Mouse (Mus musculus): ENCODE data around the gene Apeh.
A peak's percentile ranks its signal among the peaks of the same experiment; 100 is the strongest.

Apeh gene

DNA sequence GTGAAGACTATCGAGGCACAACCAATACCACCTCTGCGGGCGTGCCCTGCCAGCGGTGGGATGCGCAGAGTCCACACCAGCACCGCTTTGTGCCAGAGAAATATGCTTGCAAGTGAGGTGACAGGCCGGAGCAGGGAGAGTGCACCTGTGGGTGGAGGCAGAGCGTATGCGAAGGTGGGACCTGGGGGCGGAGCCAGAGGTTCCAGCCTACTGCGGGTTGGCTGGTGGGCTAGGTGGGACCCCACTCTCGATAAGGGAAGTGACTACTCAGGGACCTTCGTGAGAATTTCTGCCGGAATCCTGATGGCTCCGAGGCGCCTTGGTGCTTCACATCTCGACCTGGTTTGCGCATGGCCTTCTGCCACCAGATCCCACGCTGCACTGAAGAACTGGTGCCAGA, 11.9 kb downstream of the Apeh start:
- no peak for DNase-seq (ENCODE audit: low spot score in 2 of 2)

DNA sequence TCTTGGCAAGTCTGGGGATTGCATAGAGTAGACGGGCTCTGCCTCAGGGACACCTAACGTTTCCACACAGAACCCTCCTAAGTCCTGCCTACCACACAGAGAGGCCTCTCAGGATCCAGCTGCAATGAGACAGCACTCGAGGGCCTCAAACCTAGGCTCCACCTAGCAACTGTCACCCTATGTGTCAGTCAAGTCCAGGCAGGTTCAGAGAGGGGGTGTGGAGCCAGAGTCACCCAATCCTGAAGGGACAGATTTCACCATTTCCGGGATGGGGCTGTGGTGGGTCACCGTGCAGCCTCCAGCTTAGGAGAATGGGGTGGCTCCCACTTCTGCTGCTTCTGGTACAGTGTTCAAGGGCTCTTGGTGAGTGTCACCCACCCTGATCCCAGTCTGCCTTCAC, 14.2 kb downstream of the Apeh start, which contains the start of gene Mst1:
TSS of gene Mst1 (plus strand) at position 269 of the 400 bp plus-strand sequence.
- no peak for DNase-seq (ENCODE audit: low spot score in 2 of 2)

DNA sequence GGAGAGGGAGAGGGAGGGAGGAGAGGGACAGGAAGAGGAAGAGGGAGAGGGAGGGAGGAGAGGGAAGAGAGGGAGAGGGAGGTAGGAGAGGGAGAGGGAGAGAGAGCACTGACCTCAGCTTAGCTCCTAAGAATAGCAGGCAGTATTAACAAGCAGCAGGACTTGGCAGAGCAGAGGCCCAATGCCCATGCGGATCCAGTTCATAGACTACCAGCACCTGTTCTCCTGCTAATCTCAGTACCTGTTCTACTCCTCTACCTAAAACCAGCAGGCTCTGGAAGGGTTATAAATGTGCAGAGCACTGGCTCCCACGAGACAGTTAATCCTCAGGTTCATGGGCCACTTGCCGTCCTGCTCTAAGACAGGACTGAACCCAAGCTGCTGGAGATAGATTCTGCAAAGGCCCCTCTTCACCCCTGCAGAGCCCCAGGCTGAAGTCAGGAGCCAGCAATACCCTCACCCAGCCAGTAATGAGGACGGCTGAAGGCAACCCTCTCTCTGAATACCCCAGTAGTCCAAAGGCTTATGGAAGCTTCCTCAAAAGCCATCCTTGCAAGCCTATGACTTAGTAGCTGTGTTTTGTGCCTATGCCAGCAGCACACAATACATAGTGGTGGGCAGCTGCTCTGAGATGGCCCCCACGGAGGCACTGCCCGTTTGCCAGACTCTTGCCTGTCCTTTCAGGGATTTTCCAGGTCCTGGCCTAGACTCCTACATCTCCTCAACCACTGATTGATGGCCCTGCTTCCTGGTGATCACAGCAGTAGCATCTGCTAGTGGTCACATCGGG, 21.1 kb downstream of the Apeh start:
- no peak for DNase-seq (ENCODE audit: low spot score in 2 of 2)

DNA sequence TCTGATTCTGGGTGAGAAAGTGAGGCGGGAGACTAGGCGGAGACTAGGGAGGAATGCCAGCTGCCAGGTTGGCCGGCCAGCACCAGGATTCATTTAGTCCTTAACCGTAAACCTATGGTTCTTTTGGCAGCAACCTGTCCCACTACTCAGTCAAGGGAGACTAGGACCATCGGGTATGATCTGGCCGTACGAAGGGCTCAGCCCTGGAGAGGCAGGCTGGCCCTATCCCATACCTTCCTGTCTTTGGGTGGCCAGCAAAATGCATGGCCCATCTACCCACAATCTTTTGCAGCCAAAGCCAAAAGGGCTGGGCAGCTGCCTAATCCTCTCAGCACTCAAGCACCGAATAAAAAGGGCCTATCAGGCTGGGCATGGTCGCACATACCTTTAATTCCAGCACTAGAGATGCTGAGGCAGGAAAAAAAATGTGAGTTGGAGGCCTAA, 21.9 kb downstream of the Apeh start:
- no peak for DNase-seq (ENCODE audit: low spot score in 2 of 2)

DNA sequence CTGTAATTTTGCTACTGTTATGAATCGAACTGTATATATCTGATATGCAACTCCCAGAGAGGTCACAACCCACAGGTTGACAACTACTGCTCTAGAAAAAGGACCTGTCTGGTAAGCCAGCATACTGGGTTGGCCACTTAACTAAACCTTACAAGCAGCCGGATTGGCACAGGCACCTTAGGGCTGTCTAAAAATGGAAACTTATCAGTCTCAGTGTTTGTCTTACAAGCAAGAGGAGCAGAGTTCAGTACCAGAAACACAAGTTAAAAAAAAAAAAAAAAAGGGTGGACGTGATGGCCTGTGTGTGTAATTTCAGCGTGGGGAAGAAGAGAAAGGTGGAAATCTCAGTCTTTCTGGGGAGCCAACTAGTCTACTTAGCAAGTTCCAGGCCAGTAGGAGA, 22.6 kb downstream of the Apeh start:
- no peak for DNase-seq (ENCODE audit: low spot score in 2 of 2)

DNA sequence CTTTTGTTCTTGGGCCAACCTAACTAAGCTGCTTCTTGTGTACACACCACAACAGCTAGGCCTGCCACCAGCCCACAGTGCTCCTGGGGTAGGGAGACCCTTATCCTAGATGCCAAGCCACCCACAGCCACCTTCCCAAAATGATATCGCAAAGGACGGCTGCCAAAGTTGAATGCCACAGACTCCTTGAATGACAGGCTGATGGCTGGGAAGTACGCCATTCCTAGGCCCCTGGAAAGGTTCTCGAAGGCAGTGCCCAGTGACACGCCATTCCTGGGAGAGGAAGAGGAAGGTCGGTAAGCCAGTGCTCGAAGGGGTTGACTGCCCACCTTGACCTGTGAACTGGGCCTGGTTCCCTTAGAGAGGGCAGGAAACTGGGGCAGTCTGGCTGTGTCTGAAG, 24.9 kb downstream of the Apeh start:
- no peak for DNase-seq (ENCODE audit: low spot score in 2 of 2)

DNA sequence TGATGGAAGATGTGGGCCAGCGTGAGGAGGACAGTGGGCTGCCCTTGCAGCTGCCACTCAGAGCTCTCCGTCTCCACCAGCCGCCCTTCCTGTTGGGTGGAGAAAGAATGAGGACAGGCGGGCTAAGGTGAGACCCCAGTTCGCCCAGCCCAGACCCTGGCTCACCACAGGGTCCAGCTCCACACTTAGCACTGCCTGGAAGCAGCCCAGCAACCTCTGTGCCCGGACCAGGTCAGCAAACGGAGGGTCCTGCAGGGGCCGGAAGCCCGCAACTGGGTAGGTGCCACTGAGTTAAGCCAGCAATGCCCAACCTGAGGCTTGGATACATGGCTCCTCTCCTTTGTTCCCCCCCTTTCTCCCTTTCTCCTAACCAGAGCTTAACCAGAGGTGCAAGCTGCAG, 25.4 kb downstream of the Apeh start:
- no peak for DNase-seq (ENCODE audit: low spot score in 2 of 2)

DNA sequence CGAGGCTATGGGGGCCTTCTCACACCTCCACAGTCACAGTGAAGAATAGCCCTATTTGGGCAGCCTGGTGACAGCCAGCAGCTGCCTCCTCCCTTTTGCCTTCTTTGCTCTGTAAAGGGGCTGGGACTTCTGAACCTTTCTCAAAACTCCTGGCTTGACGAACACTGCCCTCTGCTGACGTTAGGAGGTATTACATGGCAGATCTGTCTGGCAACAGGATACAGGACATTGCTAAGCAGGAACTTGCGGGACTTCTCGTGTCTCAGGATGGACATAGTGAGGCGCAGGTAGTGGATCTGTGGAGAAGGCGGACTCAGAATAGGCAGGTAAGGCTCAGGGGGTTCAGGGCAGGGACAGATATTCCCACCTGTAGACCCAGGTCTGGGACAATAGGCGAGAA, 26.5 kb downstream of the Apeh start:
- peak; percentile 60 to 85 for DNase-seq (ENCODE audit: low spot score in 2 of 2)

DNA sequence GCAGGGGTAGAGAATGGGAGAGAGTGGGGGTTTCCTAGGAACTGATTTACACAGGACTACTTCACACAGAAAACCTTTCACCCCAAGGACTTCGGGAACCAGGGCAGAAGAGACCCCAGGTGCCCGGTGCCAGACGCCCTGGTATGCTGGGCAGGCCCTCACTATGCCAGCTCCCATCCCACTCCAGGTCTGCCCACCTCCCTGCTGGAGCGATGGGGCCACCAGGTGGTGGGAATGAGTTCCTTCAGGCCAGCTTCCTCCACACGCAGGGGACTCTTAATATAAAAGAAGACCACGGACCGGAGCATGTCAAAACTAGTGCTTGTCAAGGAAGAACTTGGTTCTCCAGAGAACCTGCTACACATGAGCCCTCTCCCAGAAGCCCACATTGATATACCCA, 27.2 kb downstream of the Apeh start:
- DNase-seq (ENCODE audit: low spot score in 2 of 2): no peak

DNA sequence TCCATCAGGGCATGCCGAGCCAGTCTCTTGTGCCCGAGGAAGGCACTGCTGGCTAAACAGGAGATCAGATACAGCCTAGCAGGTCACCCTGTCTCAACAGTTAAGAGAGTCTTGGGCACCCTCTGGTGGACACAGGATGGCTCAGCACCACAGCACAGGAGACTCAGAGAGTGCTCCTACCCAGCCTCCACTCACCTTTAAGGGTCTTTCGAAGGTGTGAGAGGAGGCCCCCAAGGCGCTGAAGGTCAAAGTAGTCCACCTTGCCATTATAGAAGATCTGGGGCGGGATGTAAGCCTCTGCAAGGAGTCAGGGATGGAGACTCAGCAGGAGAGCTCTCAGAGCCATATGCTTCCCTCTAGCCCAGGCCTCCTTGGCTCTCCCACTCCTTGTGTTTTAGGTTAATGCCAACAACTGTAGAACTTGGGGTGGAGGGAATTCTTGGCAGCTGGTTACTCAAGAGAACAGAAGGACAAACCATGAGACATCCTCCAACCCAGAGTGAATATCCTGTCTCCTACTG, 28.9 kb downstream of the Apeh start:
- DNase-seq (ENCODE audit: low spot score in 2 of 2): no peak

DNA sequence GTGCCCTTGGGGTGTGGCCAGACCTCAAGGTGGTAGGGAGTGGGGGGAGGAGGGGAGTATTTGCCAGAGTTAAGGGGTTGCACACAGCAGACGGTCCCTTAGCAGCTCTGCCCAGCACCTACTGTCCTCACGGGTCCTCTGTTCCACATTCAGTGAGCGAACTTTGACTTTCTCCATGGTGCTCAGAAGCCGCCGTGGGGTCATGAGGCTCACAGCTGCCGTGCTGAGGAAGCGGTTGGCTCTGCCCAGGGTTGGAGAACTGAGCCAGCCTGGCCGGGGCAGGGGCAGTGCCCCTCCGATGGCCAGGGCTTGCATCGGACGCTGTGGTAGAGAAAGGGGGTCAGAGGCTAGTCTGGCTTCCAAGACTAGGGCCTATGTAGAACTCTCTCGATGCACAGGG, 31.0 kb downstream of the Apeh start:
- DNase-seq (ENCODE audit: low spot score in 2 of 2): no peak

DNA sequence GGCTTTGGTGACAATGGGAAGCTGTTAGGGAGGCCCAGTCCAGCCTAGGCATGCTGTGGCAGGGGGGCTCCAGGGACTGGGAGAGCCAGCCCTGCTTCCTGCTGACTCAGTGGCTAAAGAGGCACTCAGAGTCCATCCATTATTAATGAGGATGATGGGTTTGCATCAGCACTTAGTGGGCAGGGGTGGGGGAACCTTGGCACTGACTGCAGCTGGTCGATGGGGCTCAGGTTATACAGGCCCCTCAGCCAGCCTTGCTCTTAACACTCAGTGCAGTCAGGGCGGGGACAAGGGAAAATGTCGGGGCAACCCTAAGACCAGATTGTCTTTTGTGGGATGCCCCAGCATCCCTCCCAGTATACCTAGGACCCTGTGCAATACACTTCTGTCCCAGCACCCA, 32.3 kb downstream of the Apeh start:
- no peak for DNase-seq (ENCODE audit: low spot score in 2 of 2)

DNA sequence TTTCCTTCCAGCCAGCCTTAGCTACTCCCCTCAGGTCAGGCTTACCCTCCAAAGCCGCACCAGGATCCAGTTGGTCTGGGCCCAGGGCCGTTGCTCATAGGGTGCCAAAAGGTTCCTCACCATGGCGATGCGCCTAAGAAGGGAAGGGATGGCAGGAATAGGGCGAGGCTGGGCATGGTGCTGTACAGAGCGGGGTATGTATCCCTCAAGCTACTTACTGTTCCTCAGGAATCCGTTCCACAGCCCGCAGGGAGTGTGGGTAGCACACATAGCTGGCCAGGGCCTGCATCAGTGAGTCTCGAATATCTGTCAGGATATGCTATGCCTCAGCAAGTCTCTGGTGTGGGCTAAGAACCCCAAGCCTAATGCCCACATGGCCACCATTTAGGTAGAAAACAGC, 36.1 kb downstream of the Apeh start:
- no peak for DNase-seq (ENCODE audit: low spot score in 2 of 2)

DNA sequence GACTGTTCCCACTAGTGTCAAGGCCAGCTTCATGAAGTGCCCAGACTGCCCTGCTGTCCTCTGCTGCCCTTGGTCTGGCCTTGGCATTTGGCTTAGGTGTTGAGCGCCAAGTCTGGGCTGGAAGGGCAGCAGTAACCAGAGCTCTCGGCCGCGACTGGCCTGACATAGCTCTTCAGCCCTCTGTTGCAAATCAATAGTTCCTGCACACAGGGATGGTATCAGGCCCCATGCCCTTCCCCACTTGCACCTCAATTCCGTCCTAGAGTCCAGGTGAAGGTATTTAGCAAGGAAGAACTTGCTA, 37.2 kb downstream of the Apeh start:
- no peak for DNase-seq (ENCODE audit: low spot score in 2 of 2)

DNA sequence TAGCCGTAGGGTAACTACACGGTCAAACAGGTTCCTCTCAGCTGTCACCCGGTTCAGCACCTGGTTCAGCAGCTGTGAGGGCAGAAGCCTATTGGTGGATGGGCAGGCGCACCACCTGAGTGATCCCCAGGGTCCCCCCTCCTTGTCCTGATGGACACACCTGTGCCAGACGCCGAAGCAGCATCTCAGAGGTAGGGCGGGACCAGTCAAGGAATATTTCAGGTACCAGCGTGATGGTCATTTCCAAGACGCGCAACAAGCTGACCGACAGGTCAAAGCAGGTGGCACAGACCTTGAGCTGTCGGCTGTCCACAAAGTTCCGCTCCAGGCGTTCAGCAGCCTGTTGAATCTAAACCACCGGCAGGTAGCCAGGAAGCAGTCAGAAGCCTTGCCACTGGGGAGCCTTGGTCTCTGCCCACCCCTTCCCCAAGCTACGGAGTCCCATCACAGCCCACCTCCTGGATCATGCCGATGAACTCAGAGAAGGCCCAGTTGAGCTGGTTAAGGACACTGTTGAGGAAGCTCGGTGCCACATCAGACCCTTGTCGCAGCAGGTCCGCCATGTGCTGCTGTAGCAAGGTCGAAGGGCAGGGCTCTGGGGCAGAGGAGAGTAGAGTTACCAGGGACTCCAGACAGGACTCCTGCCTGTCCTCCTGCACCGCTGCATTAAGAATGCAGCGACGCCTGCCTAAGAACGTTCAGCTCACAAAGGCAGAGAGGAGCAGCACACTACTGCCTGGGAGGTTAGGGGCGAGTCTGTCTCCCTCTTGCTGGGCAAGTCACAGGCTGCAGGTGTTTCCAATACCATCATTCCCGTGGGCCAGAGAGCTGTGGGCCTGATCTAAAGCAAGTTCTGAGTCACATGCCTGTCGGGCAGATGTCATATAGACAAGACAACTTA, 37.8 kb downstream of the Apeh start:
- DNase-seq (ENCODE audit: low spot score in 2 of 2): no peak

DNA sequence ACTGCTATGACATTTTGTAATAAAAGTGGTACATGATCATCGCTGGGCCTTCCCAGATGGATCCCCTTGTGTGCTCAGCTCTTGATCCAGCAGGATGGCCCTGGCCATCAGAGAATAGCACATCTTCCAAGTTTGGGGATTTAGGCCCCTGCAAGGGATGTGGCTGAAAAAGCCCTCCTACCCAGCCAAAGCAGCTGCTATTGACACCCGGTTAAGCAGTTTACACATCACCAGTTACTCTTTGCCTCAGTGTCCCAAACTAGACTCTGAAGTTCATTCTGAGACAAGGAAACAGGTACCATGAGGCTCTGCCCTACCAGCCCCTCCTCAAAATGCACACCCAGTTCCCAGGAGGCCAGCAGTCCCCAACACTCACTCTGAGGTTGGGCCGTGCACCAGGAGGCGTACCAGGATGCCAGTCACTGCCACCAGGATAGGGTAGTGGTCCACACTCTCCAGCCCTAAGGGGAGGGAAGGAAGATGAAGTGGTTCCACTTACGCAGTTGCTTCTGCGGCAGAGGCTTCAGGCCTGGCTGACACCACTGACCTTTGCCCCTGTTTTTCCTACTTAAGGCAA, 38.7 kb downstream of the Apeh start:
- DNase-seq (ENCODE audit: low spot score in 2 of 2): no peak

DNA sequence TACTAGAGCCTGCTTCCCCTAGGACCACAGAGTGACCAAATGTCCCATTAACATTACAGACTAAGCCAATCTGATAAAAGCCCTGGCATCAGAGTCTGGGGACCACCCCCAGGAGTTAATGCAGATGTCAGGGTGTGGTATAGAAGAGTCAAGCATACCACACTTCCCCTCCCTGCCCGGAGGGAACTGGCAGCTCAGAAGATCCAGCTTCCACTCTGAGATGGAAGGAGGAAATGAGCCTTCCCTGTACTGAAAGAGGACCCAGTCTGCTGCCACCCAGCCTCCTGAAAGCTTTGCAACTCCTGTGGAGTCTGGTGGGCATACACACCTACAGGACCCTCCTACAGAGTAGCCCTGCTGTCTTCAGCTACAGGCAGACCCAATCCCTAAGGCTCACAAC, 39.3 kb downstream of the Apeh start:
- DNase-seq (ENCODE audit: low spot score in 2 of 2): no peak

DNA sequence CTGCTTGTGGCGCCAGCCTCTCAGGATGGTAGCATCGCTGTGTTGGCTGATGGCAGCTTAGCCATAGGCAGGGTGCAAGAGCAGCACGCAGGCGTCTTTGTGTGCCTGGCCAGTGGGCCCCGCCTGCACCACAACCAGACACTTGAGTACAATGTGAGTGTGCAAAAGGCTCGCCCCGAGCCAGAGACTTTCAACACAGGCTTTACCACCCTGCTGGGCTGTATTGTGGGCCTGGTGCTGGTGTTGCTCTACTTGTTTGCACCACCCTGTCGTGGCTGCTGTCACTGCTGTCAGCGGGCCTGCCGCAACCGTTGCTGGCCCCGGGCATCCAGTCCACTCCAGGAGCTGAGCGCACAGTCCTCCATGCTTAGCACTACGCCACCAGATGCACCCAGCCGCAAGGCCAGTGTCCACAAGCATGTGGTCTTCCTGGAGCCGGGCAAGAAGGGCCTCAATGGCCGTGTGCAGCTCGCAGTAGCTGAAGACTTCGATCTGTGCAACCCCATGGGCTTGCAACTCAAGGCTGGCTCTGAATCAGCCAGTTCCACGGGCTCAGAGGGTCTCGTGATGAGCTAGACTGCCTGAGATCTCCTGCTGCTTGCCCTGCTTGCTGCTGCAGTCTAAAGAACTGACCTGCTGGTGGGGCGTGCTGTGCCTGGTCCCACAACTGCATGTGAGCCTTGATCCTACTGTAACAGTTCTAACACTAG, 39.9 kb downstream of the Apeh start:
- DNase-seq (ENCODE audit: low spot score in 2 of 2): no peak

DNA sequence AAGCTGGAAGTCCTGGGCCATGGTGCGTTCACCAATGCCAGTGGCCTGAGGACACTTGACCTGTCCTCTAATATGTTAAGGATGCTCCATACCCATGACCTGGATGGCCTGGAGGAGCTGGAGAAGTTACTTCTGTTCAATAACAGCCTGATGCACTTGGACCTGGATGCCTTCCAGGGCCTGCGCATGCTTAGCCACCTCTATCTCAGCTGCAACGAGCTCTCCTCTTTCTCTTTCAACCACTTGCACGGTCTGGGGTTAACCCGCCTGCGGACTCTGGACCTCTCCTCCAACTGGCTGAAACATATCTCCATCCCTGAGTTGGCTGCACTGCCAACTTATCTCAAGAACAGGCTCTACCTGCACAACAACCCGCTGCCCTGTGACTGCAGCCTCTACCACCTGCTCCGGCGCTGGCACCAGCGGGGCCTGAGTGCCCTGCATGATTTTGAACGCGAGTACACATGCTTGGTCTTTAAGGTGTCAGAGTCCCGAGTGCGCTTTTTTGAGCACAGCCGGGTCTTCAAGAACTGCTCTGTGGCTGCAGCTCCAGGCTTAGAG, 40.7 kb downstream of the Apeh start:
- DNase-seq (ENCODE audit: low spot score in 2 of 2): no peak

DNA sequence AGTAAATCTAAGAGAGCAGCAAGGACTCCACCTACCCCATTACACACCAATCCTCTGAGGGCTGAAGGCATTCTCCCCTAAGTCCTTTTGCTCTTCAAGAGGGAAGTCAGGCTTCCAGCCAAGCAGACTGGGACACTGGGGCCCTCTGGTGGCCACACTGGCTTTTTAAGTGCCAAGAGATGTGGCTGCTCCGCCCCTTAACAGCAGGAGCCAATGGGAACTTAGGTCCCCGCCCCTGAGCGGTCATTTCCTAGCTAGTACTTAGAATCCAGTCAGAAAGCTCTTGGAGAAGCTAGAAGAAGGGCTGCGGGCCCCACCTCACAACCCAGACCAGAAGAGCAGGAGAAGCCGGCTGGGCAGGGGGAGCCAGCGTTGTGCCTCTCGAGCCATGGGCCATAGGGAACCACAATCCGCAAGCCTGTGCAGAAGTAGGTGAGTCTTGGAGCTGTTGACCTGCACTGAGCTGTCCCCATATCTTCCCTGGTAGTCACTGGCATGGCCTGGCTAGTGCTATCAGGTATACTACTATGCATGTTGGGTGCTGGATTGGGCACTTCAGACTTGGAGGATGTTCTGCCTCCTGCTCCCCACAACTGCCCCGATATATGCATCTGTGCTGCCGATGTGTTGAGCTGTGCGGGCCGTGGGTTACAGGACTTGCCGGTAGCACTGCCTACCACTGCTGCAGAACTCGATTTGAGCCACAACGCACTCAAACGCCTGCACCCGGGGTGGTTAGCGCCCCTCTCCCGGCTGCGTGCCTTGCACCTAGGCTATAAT, 41.3 kb downstream of the Apeh start, which contains the start of gene Amigo3:
TSS of gene Amigo3 (plus strand) at position 275 of the 780 bp plus-strand sequence.
- DNase-seq (ENCODE audit: low spot score in 2 of 2): peak; percentile 94 to 96

DNA sequence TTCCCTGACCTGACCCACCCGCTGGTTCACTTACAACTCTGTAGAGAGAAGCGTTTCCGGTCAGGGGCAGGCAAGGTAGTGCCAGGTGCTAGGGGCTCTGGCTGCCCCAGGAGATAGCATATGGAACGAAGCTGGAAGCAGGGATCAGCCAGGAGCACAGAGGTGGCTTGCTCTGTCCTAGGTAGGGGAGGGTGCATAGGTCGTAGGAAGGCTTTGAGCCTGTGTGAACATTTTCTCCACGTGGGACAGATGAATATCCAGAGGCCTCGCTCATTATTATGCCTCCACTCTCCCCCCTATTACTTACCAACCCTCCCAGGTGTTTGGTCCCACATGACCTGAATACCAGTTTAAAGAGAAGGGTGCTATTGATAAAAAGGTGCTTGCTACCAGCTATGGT, 42.0 kb downstream of the Apeh start:
- DNase-seq (ENCODE audit: low spot score in 2 of 2): no peak
